ENCODE assay signal across 11 mouse cellular contexts in the genomic region with DNA sequence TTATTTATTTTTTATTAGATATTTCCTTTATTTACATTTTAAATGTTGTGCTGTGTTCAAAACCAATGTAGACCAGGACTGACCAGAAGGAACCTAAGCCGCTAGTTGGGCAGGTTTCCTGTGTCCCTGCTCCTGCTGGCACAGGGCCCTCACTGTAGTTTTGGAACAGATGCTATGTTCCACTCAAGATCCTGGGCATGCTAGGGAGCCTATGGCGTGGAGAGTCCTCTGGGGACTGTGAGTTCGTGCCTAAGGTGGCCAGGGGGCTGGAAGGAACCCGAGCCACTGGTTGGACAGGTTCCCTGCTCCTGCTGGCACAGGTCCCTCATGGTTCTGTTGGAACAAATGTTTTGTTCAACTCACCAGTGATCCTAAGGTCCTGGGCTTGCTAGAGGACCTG. TPM values are rescaled to one million over a fixed set of nuclear protein-coding genes. Genes with fewer than 3 reads are reported as not detected.
DNase-seq lines count a peak whose midpoint lies in the region.
"Had no signal": no experiment of that assay in that cellular context is flagged by ENCODE, and none has a peak within 500 bp of the region (broad histone marks: within the 10 kb centered on the region; RNA-seq: fewer than 3 reads in every experiment).

No protein-coding gene starts in this region.

- DNase-seq in heart, postnatal 4 days: peak; percentile 4
- no peak for DNase-seq in heart, adult 8-10 months (ENCODE audit: low spot score)
- DNase-seq in adrenal gland, postnatal 25 days: peak; percentile 29
- peak; percentile 92 for DNase-seq in cerebellum, adult 11-12 months
- peak; percentile 81 to 88 for DNase-seq in cerebellum, postnatal 14 days
- DNase-seq in layer of hippocampus, postnatal 25 days (ENCODE audit: extremely low spot score in 1 of 2, low spot score in 1 of 2): no peak
- DNase-seq in embryo, embryonic 10 days (ENCODE audit: low spot score): no peak
- DNase-seq: gastrocnemius, postnatal 25 days; kidney, adult 11 months; lung, adult 18-20 months; lung, postnatal 14 days had no signal

RNA-seq across cellular contexts. Expression of a gene that starts 35.8 kb away (rescaled TPM):
- 1 to 10 TPM; 1.1 to 2.1 TPM for total RNA-seq in heart, postnatal 4 days (2021)
- 1 to 10 TPM; 2.7 to 3.3 (median 2.8) TPM for total RNA-seq in heart, adult 8-10 months (2022)
- total RNA-seq in adrenal gland, postnatal 25 days (2021): 0.90 and 1.6 TPM in 2 replicates
- total RNA-seq in layer of hippocampus, postnatal 25 days (2021): 10 to 100 TPM; 52.7 to 55.0 TPM

Comparison
In these comparisons a context has a peak if more than half of its experiments do, and no peak if none do; other contexts are left out.
1. DNase-seq: peak in heart, postnatal 4 days (single experiment), adrenal gland, postnatal 25 days (single experiment), cerebellum, adult 11-12 months (single experiment) and cerebellum, postnatal 14 days (2 of 2); none in heart, adult 8-10 months (single experiment), layer of hippocampus, postnatal 25 days (0 of 2) and embryo, embryonic 10 days (single experiment).
2. RNA of a gene that starts 35.8 kb away (total RNA-seq): 52.7 to 55.0 TPM in layer of hippocampus, postnatal 25 days; 2.7 to 3.3 TPM in heart, adult 8-10 months, 1.1 to 2.1 TPM in heart, postnatal 4 days and 0.90 to 1.6 TPM in adrenal gland, postnatal 25 days; every median in the first group is over 10 times any median in the second.